ENCODE assay signal across 11 mouse cellular contexts in genomic region chr6:136475171-136475860, GRCm38 (mm10). TPM values are rescaled to one million over a fixed set of nuclear protein-coding genes. Genes with fewer than 3 reads are reported as not detected.
DNase-seq lines count a peak whose midpoint lies in the region; ATAC-seq and TF ChIP-seq lines count a peak whose summit lies in the region.
"Had no signal": no experiment of that assay in that cellular context is flagged by ENCODE, and none has a peak within 500 bp of the region (broad histone marks: within the 10 kb centered on the region; RNA-seq: fewer than 3 reads in every experiment).

No protein-coding gene starts in this region.

- H3K27me3 ChIP-seq in heart, embryonic 13.5 days (replicated peaks) = no peaks in the 10 kb centered on the region
- H3K27me3 ChIP-seq in forebrain, postnatal 0 days (ENCODE audit: insufficient read depth, low read length) = no peaks in the 10 kb centered on the region
- H3K27me3 ChIP-seq: heart, embryonic 12.5 days had no signal

- H3K4me2 ChIP-seq in heart, embryonic 13.5 days = no peak overlapping the region
- no peak overlapping the region for H3K4me2 ChIP-seq in forebrain, postnatal 0 days (ENCODE audit: low read depth)
- H3K4me2 ChIP-seq: heart, embryonic 12.5 days had no signal

- no peak for ATAC-seq in heart, embryonic 13.5 days (ENCODE audit: extremely low read depth, insufficient number of reproducible peaks, low FRiP score, low TSS enrichment)
- peak; percentile 17; the same call in 1 of the 2 replicates for ATAC-seq in forebrain, postnatal 0 days

- 0 out of 2 replicates have a peak overlapping the region, but pooled peaks have one; percentile 52 for H3K9ac ChIP-seq in heart, embryonic 13.5 days
- H3K9ac ChIP-seq in forebrain, postnatal 0 days = no peak overlapping the region
- H3K9ac ChIP-seq: heart, embryonic 12.5 days had no signal

- no peak for TF ChIP-seq CTCF in forebrain, postnatal 0 days (IDR thresholded peaks at IDR 0.05; ENCODE audit: low read depth)

- H3K36me3 ChIP-seq in heart, embryonic 13.5 days = no peaks in the 10 kb centered on the region
- no peaks in the 10 kb centered on the region for H3K36me3 ChIP-seq in forebrain, postnatal 0 days (ENCODE audit: insufficient read depth)
- H3K36me3 ChIP-seq: G1E; heart, embryonic 12.5 days had no signal

- intact Hi-C loops in heart, postnatal 36 days (cut with DNase I) = no loop called here

- H3K9me3 ChIP-seq in heart, embryonic 13.5 days = no peaks in the 10 kb centered on the region
- no peaks in the 10 kb centered on the region for H3K9me3 ChIP-seq in forebrain, postnatal 0 days (ENCODE audit: low read length)
- H3K9me3 ChIP-seq: G1E; heart, embryonic 12.5 days had no signal

- H3K4me3 ChIP-seq in heart, embryonic 13.5 days = no peak overlapping the region
- H3K4me3 ChIP-seq in forebrain, postnatal 0 days (ENCODE audit: low read depth, low read length) = no peak overlapping the region
- H3K4me3 ChIP-seq: heart, embryonic 12.5 days had no signal

- DNase-seq in heart, postnatal 36 days = no peak
- DNase-seq in right cerebral cortex, adult 18-20 months = peak; percentile 19
- DNase-seq in right cerebral cortex, adult 2 months (ENCODE audit: low spot score in 2 of 2) = no peak
- DNase-seq in forebrain, postnatal 0 days = no peak
- peak; percentile 58 for DNase-seq in retina, embryonic 14.5 days (ENCODE audit: low spot score)
- DNase-seq in spleen, postnatal 36 days (ENCODE audit: low spot score in 2 of 2) = no peak
- DNase-seq in spleen, postnatal 14 days (ENCODE audit: low spot score in 2 of 2) = no peak

- no peak overlapping the region for H3K27ac ChIP-seq in heart, embryonic 13.5 days (replicated peaks)
- H3K27ac ChIP-seq in forebrain, postnatal 0 days (ENCODE audit: low read depth, low read length) = no peak overlapping the region

- peaks cover 49% of the 10 kb centered on the region for H3K4me1 ChIP-seq in heart, embryonic 13.5 days
- peaks cover 4% of the 10 kb centered on the region; the same call in 1 of the 2 replicates for H3K4me1 ChIP-seq in forebrain, postnatal 0 days (ENCODE audit: insufficient read depth)

- WGBS in heart, embryonic 13.5 days = 47% methylated on average over 6 of the region's 6 CpGs
- WGBS in forebrain, postnatal 0 days = 16% methylated on average over 6 of the region's 6 CpGs

RNA-seq across cellular contexts. Expression of gene Atf7ip, which starts 30.7 kb away (rescaled TPM):
- 31.6 and 33.7 TPM in 2 replicates for polyA plus RNA-seq in heart, embryonic 13.5 days (2015; fragmentation: Nextera tagmentation; extraction: Ambion mirVana)
- 10 to 100 TPM; 78.1 to 88.5 TPM for total RNA-seq in heart, postnatal 36 days (2021)
- total RNA-seq in forebrain, postnatal 0 days (2014; rRNA removed) = 35.0 and 54.8 TPM in 2 replicates
- 12.6 and 23.5 TPM in 2 replicates for polyA plus RNA-seq in forebrain, postnatal 0 days (2015; fragmentation: Nextera tagmentation; extraction: Ambion mirVana)

RNA-seq across cellular contexts. Expression of gene E330021D16Rik, which starts 59.9 kb away (rescaled TPM):
- not detected in 2 replicates for polyA plus RNA-seq in heart, embryonic 13.5 days (2015; fragmentation: Nextera tagmentation; extraction: Ambion mirVana)
- not detected for total RNA-seq in heart, postnatal 36 days (2021)
- 0.29 TPM in 1 of 2 replicates, not detected in the other for total RNA-seq in forebrain, postnatal 0 days (2014; rRNA removed)
- polyA plus RNA-seq in forebrain, postnatal 0 days (2015; fragmentation: Nextera tagmentation; extraction: Ambion mirVana) = not detected in 2 replicates
- total RNA-seq: layer of hippocampus, postnatal 10 days had no signal
- polyA plus RNA-seq: G1E; heart, embryonic 12.5 days had no signal

Comparison
In these comparisons a context has a peak if more than half of its experiments do, and no peak if none do; other contexts are left out.
1. DNase-seq: peak in right cerebral cortex, adult 18-20 months (single experiment) and retina, embryonic 14.5 days (single experiment); none in heart, postnatal 36 days (0 of 2), right cerebral cortex, adult 2 months (0 of 2), forebrain, postnatal 0 days (single experiment), spleen, postnatal 36 days (0 of 2) and spleen, postnatal 14 days (0 of 2).